Mouse (Mus musculus): Measurements from ENCODE around the gene Fabp7. TPM values are rescaled to one million over a fixed set of nuclear protein-coding genes. Genes with fewer than 3 reads are reported as not detected.

Gene Fabp7
- 0.96 and 1.4 TPM in 2 replicates for polyA plus RNA-seq (2012; rRNA removed)

DNA sequence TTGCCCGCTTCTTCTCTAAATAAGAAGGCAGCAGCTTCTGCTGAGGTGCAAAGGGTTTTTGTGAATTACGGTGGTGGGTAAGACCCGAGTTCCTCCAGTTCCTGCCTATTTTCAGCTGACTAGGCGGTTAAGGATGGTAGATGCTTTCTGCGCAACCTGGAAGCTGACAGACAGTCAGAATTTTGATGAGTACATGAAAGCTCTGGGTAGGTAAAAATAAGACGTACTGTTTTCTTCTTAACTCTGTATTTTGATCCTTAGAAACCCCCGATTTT is at the start of gene Fabp7:
TSS of gene Fabp7 (plus strand) at position 6 of the 275 bp plus-strand sequence.

DNA sequence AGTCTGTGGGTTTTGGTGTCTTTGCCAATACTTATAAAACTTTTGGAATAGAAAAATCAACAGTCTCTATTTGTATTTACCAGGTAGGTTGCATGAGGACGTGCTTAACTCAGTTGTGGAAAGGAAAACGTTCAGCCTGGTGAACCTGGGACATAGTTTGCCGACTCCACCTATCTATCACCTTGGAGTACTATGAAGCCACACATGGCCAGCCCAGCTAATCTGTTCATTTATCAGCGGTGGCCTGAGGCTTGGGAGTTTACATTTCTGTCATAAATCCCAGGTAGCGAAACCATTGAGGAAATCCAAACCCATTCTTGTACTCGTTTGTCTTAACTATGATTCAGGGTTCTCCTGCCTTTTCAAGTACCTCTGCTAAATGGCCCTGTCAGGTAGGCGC is 9.3 kb downstream of the Fabp7 start, which contains the start of gene Smpdl3a:
TSS of gene Smpdl3a (plus strand) at position 318 of the 400 bp plus-strand sequence.

Other genes starting within 250 kb of the Fabp7 start
- 0.58 and 0.87 TPM in 2 replicates for gene Pkib, start 152.9 kb upstream of the Fabp7 start, polyA plus RNA-seq (2012; rRNA removed)
- 9.9 and 12.7 TPM in 2 replicates for gene Smpdl3a, start 9.5 kb downstream of the Fabp7 start, polyA plus RNA-seq (2012; rRNA removed)

Data from liver, embryonic 14 days (tissue).